Mouse (Mus musculus) CH12.LX (cell line): ENCODE data around the gene Gosr1. TPM values are rescaled to one million over a fixed set of nuclear protein-coding genes. Genes with fewer than 3 reads are reported as not detected.

Source experiments
- DNase-seq: peaks from one replicate; pipeline ENCODE4 v3.0.0-alpha.2; 2013; ENCODE audit errors: extremely low read depth
- H3K27ac ChIP-seq: 2 replicates; pipeline ENCODE4 v1.5.1; 2012; ENCODE audit warnings: low read depth, mild to moderate bottlenecking, control low read depth, moderate library complexity; ENCODE audit not compliant: insufficient read depth
- H3K27me3 ChIP-seq: replicated peaks from 2 replicates; pipeline ENCODE3; 2012; ENCODE audit warnings: inconsistent platforms
- H3K36me3 ChIP-seq, 2 experiments: replicated peaks in 1 of 2; 2 replicates each; pipeline versions ENCODE3 to v1.6.1; 2012; ENCODE audit warnings: inconsistent platforms in 1 of 2, low read length in 1 of 2, mild to moderate bottlenecking in 1 of 2, mixed read lengths in 1 of 2, moderate library complexity in 1 of 2; ENCODE audit not compliant: control insufficient read depth in 1 of 2, insufficient read depth in 1 of 2
- H3K4me1 ChIP-seq, 2 experiments: 2 replicates each; pipeline ENCODE4 v1.6.1; 2012; ENCODE audit warnings: inconsistent platforms in 1 of 2, moderate library complexity in 1 of 2; ENCODE audit not compliant: insufficient read depth in 2 of 2, control insufficient read depth in 1 of 2
- H3K4me2 ChIP-seq: 2 replicates; pipeline ENCODE4 v1.6.1; 2012; ENCODE audit warnings: low read depth, mild to moderate bottlenecking, control low read depth; ENCODE audit not compliant: poor library complexity, insufficient read depth, severe bottlenecking
- H3K4me3 ChIP-seq, 3 experiments: fragments of 150-350 bp in 1 of 3; sonication (generic) in 1 of 3; replicated peaks in 1 of 3; 2 replicates each; pipeline versions ENCODE3 to v1.5.1; 2011 to 2012; ENCODE audit warnings: low read depth in 2 of 3, low read length in 2 of 3, mild to moderate bottlenecking in 2 of 3, moderate library complexity in 2 of 3, control low read depth in 1 of 3, improper control_type of control experiment in 1 of 3, inconsistent platforms in 1 of 3, mixed read lengths in 1 of 3; ENCODE audit not compliant: poor library complexity in 1 of 3
- H3K79me2 ChIP-seq: replicated peaks from 2 replicates; pipeline ENCODE4 v1.6.1; 2012; ENCODE audit warnings: mild to moderate bottlenecking, moderate library complexity; ENCODE audit not compliant: control insufficient read depth, poor library complexity, insufficient read depth, severe bottlenecking; ENCODE audit errors: extremely low read depth
- H3K9ac ChIP-seq: 2 replicates; pipeline ENCODE4 v1.6.1; 2012; ENCODE audit warnings: low read depth, mild to moderate bottlenecking, control low read depth, moderate library complexity; ENCODE audit not compliant: insufficient read depth
- H3K9me3 ChIP-seq: replicated peaks from 2 replicates; pipeline ENCODE3; 2012; ENCODE audit warnings: low read length, inconsistent platforms, mixed read lengths
- CHD2 ChIP-seq: IDR thresholded peaks from 2 replicates; pipeline ENCODE4 v1.6.1; 2011; ENCODE audit warnings: low read length, improper control_type of control experiment
- EP300 ChIP-seq: IDR thresholded peaks from 2 replicates; pipeline ENCODE4 v1.6.1; 2011; ENCODE audit warnings: low read length, improper control_type of control experiment
- GABPA ChIP-seq: IDR thresholded peaks from 2 replicates; pipeline ENCODE4 v1.6.1; 2012; ENCODE audit warnings: low read depth, low read length, improper control_type of control experiment, inconsistent platforms; ENCODE audit not compliant: insufficient replicate concordance
- IRF4 ChIP-seq: IDR thresholded peaks from 2 replicates; pipeline ENCODE4 v1.6.1; 2014; ENCODE audit warnings: low read depth, mild to moderate bottlenecking, inconsistent platforms, low read length, improper control_type of control experiment
- JUN ChIP-seq: IDR thresholded peaks from 2 replicates; pipeline ENCODE4 v1.6.1; 2011; ENCODE audit warnings: low read depth, mild to moderate bottlenecking, low read length, improper control_type of control experiment, moderate library complexity; ENCODE audit not compliant: insufficient read depth
- KAT2A ChIP-seq: IDR thresholded peaks from 2 replicates; pipeline ENCODE4 v1.6.1; 2012; ENCODE audit warnings: low read length, improper control_type of control experiment, inconsistent platforms; ENCODE audit not compliant: insufficient replicate concordance
- MAFK ChIP-seq: IDR thresholded peaks from 2 replicates; pipeline ENCODE4 v1.6.1; 2011; ENCODE audit warnings: low read length, improper control_type of control experiment; ENCODE audit not compliant: insufficient replicate concordance
- MEF2A ChIP-seq: IDR thresholded peaks from 2 replicates; pipeline ENCODE4 v1.6.1; 2014; ENCODE audit warnings: low read depth, mild to moderate bottlenecking, inconsistent platforms, low read length, improper control_type of control experiment, borderline replicate concordance
- MXI1 ChIP-seq: IDR thresholded peaks from 2 replicates; pipeline ENCODE4 v1.6.1; 2011; ENCODE audit warnings: mild to moderate bottlenecking, low read depth, low read length, improper control_type of control experiment
- MYC ChIP-seq: IDR thresholded peaks from 2 replicates; pipeline ENCODE4 v1.6.1; 2011; ENCODE audit warnings: low read depth, mild to moderate bottlenecking, improper control_type of control experiment, low read length
- NELFE ChIP-seq: IDR thresholded peaks from 2 replicates; pipeline ENCODE4 v1.6.1; 2011; ENCODE audit warnings: low read depth, low read length, improper control_type of control experiment
- POLR2A ChIP-seq: IDR thresholded peaks from 2 replicates; pipeline ENCODE4 v1.6.1; 2011; ENCODE audit warnings: low read depth, mild to moderate bottlenecking, improper control_type of control experiment, low read length
- POLR2AphosphoS2 ChIP-seq: IDR thresholded peaks from 2 replicates; pipeline ENCODE4 v1.6.1; 2011; ENCODE audit warnings: low read depth, low read length, improper control_type of control experiment
- SIN3A ChIP-seq: IDR thresholded peaks from 2 replicates; pipeline ENCODE4 v1.6.1; 2012; ENCODE audit warnings: low read length, improper control_type of control experiment, inconsistent platforms
- USF2 ChIP-seq: conservative IDR thresholded peaks from 2 replicates; pipeline ENCODE4 v1.6.1; 2011; ENCODE audit warnings: low read depth, low read length, improper control_type of control experiment
- ZC3H11A ChIP-seq: IDR thresholded peaks from 2 replicates; pipeline ENCODE4 v1.6.1; 2012; ENCODE audit warnings: low read depth, mild to moderate bottlenecking, inconsistent platforms, low read length, improper control_type of control experiment
- ZKSCAN1 ChIP-seq: IDR thresholded peaks from 2 replicates; pipeline ENCODE4 v1.6.1; 2012; ENCODE audit warnings: low read depth, inconsistent platforms, low read length, improper control_type of control experiment, borderline replicate concordance
- ZMIZ1 ChIP-seq: IDR thresholded peaks from 2 replicates; pipeline ENCODE4 v1.6.1; 2012; ENCODE audit warnings: low read depth, mild to moderate bottlenecking, inconsistent platforms, low read length, improper control_type of control experiment
- dilution Hi-C: fragments of 300-500 bp; cut with MboI; formaldehyde crosslinking; loops from 2 replicates; pipeline ENCODE4 v1.14.3; 2020; ENCODE audit warnings: low sequenced_read_pairs; ENCODE audit not compliant: extremely low pct_unique_long_range_greater_than_20kb, extremely low pct_ligation_motif_present
- in situ Hi-C: fragments of 300-500 bp; cut with MboI; formaldehyde crosslinking; loops from 3 replicates; pipeline ENCODE4 v1.14.3; 2019; ENCODE audit warnings: low sequenced_read_pairs, low pct_ligation_motif_present, low pct_unique_long_range_greater_than_20kb, mixed read lengths
- polyA plus RNA-seq: library from polyadenylated mRNA; unstranded; fragments of >175 nt; gene quantifications from 2 replicates; pipeline ENCODE4 v1.2.1, GENCODE M21; 2012; ENCODE audit warnings: low read depth; ENCODE audit not compliant: insufficient read length
- total RNA-seq, 2 experiments: library from RNA; depleted of rRNA; stranded (reverse); fragments of 300-350 nt in 1 of 2; fragments of >200 nt in 1 of 2; gene quantifications; 2 replicates each; pipeline ENCODE4 v1.2.3; 2012 to 2014

Gene Gosr1
- total and polyA plus RNA-seq, 3 experiments = 21.2 to 46.6 (median 40.2) TPM

DNA sequence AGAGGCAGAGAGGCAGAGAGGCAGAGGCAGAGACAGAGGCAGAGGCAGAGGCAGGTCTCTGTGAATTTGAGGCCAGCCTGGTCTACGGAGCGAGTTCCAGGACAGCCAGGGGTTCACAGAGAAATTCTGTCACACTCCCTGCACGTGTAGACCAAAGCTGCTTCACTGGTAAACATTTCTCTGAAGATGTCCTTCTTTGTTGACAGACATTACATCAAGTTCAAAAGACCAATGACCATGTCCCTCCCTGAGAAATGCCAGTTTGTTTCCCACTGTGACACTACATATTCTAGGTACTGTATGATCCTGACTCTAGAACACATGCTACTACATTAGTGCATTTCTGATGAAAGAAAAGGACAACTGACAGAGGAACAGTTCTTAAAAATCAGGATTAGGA lies 32.7 kb downstream of the Gosr1 start:
- Histone ChIP-seq H3K36me3 (peaks cover 51 to 87% of the 10 kb centered on the region in 2 experiments), H3K27ac (no peak overlapping the region), H3K27me3 (no peaks in the 10 kb centered on the region), H3K79me2 (no peaks in the 10 kb centered on the region), H3K4me2 (no peak overlapping the region), H3K4me1 (peaks cover 9 to 15% of the 10 kb centered on the region in 2 experiments), H3K4me3 (no peak overlapping the region), H3K9me3 (no peaks in the 10 kb centered on the region), H3K9ac (no peak overlapping the region)
- dilution Hi-C loops (no loop called here), in situ Hi-C loops (no loop called here)
- no peak for DNase-seq
- TF ChIP-seq SIN3A = no peak
- no peak for TF ChIP-seq JUN
- no peak for TF ChIP-seq MYC

DNA sequence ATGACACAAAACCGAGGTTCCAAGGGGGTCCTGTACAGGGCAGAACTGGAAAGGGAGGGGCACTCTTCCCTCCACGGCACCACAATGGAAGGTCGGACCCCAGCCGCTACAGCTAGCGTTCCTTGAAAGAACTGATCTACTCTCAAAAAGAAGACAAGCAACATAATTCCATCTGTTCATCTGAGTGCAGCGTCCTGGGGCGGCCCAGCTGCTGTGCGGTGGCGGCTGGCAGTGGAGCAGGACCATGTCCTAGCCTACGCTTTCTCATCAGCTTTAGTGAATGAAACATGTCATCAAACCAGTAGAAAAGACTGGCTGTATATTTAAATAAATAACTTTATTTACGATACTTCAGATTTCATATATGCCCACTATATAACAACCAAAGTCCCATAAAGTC lies 35.3 kb downstream of the Gosr1 start:
- Histone ChIP-seq H3K9ac (no peak overlapping the region), H3K9me3 (no peaks in the 10 kb centered on the region), H3K4me1 (peaks cover 0 to 7% of the 10 kb centered on the region in 2 experiments; a peak in 2 of 4 replicates), H3K27ac (no peak overlapping the region), H3K79me2 (no peaks in the 10 kb centered on the region), H3K27me3 (no peaks in the 10 kb centered on the region), H3K4me3 (no peak overlapping the region), H3K4me2 (no peak overlapping the region), H3K36me3 (peaks cover 35 to 64% of the 10 kb centered on the region in 2 experiments)
- no peak for TF ChIP-seq POLR2AphosphoS2
- TF ChIP-seq MEF2A = no peak
- no peak for TF ChIP-seq USF2
- no peak for TF ChIP-seq NELFE
- in situ Hi-C loops = no loop called here
- DNase-seq = no peak
- dilution Hi-C loops = no loop called here

DNA sequence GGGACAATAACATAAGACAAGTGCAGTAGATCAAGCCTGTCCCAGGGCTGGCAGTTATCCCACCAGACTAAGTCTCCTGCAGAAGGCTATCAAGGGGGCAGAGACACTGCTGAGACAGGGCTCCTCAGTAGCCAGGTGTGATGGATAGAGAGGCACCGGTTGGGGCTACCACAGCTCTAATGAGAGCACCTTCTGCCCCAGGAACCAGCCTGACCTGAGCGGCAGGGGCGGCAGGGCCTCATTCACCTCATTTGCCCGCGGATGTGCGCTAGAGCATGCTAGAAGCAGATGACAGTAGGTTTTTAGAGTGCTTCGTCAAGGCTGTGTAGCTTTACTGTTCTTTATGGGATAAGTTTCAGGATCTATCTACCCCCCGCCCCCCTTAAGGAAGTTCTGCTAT lies 39.5 kb downstream of the Gosr1 start:
- H3K4me2 ChIP-seq = no peak overlapping the region
- H3K79me2 ChIP-seq = no peaks in the 10 kb centered on the region
- no peaks in the 10 kb centered on the region for H3K27me3 ChIP-seq
- dilution Hi-C loops (no loop called here), in situ Hi-C loops (no loop called here)
- no peak overlapping the region for H3K9ac ChIP-seq
- H3K4me1 ChIP-seq = peaks cover 0 to 7% of the 10 kb centered on the region in 2 experiments; a peak in 2 of 4 replicates
- no peak overlapping the region for H3K4me3 ChIP-seq
- H3K36me3 ChIP-seq = peaks cover 6 to 23% of the 10 kb centered on the region in 2 experiments
- TF ChIP-seq ZC3H11A (no peak), MXI1 (no peak), KAT2A (no peak), ZKSCAN1 (no peak), ZMIZ1 (no peak), EP300 (no peak), CHD2 (no peak), IRF4 (no peak), GABPA (no peak), POLR2A (no peak), MAFK (no peak)
- no peaks in the 10 kb centered on the region for H3K9me3 ChIP-seq
- no peak for DNase-seq
- H3K27ac ChIP-seq = no peak overlapping the region
